Mouse (Mus musculus) cortical plate, adult 2 months (tissue): ENCODE data around the gene Myoz1.

Source experiments
- CTCF ChIP-seq: fragments of 200-500 bp; IDR thresholded peaks from 2 replicates; pipeline ENCODE4 v1.5.1; 2011; ENCODE audit warnings: mild to moderate bottlenecking, control low read depth, low read length; ENCODE audit not compliant: insufficient read depth; ENCODE audit errors: extremely low read depth
- POLR2A ChIP-seq: fragments of 200-500 bp; IDR thresholded peaks from 2 replicates; pipeline ENCODE4 v1.6.1; 2011; ENCODE audit warnings: mild to moderate bottlenecking, low read length, control low read depth; ENCODE audit not compliant: insufficient read depth; ENCODE audit errors: extremely low read depth

DNA sequence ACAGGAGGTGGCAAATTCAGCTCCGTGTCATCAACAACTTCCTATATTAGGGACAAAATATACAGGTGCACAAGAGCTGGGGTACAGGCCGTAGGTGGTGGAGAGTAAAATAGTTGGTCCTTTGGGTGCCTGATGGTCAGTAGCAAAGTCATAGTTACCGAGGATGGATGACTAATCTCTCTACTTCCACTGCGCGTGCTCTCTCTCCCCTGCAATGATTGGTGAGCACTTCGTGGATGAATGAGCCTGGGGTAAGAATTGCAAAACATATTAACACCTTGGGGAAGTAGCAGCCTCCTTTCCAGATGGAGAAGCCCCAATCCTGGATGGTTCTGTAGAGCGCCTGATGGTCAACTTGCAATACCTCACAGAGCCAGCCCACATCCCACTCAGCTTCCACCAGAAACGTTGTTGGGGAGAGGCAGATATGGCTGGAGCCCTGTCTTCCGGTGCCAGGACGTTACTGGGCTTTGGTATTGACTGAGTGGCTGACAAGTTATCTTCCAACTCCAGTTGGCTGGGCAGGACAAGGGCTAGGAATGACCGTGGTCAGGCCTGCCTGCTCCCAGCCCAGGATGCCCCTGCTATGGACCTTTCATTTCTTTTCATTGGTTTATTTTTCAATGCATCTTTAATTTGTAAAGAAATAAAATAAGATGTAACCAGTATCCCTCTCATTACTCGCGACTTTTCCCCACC, 38.0 kb upstream of the Myoz1 start:
- TF ChIP-seq CTCF, result no peak
- no peak for TF ChIP-seq POLR2A
